Mouse (Mus musculus) urinary bladder, postnatal 14 days (tissue): ENCODE data around the gene Pds5a.
"Not testable (repeated sequence)": the region's sequence is repeated elsewhere in the genome, so short reads cannot be mapped to it uniquely, and the experiment has no call there.

Experiments
- DNase-seq: peaks from one replicate; pipeline ENCODE4 v3.0.0; 2021; ENCODE audit warnings: low spot score

Gene Pds5a

DNA sequence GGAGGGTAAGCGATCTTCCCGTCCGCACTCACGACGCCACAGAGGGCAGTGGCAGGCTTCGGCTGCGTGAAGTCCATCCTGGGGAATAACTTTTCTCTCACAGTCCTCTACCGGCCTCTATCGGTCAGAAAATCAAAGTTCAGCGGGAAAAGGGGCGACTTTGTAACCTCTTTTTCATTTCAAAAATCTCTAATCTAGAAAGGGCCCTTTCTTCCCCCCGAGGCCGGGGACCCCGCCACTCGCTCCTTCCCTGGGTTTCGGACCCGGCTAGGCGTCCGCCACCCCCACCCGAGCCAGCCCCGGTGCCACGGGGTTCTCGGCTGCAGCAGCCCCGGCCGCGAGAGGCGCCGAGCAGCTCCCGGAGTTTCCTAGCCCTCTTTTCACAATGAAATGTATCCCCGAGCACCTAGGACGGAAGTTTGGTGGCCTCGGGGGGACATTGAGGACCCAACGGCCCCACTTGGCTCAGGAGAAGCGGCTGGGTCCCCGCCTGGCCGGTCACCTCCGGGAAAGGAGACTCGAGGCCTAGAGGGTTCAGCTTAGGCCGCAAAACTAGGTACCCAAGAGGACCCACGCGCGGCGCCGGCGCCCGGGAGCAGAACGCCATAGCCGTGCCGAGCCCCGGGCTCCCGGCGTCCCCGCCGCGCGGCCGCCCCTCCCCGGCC lies 1.1 kb downstream of the Pds5a start:
- peak; percentile 74 for DNase-seq

DNA sequence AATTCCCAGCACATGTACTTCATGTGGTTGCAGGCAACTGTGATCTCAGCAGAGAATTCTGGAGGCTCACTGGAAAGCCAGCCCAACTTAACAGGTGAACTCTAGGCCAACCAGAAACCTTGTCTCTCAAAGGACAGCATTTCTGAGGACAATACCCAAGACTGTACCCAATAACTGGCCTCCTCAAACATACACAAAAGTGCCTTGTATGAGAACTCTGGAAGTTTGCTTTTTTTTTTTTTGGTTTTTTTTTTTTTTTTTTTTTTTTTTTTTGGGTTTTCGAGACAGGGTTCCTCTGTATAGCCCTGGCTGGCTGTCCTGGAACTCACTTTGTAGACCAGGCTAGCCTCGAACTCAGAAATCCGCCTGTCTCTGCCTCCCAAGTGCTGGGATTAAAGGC lies 4.0 kb downstream of the Pds5a start:
- DNase-seq, result not testable (repeated sequence)

DNA sequence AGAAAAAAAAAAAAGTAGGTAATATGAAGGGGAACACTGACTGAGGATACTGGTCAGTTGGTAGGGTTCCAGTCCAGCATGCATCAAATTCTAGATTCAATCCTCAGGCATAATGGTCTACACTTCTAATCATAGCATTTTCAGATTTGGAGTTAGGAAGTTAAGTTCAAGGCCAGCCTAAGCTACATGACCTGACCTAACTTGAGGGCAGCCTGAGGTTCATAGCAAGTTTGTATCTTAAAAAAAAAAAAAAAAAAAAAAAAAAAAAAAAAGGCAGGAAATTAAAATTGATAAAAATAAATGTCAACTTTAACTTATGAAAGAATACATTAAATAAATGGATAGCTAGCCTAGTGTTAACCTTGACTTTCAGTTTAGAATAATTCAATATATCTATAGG lies 5.1 kb downstream of the Pds5a start:
- no peak for DNase-seq

DNA sequence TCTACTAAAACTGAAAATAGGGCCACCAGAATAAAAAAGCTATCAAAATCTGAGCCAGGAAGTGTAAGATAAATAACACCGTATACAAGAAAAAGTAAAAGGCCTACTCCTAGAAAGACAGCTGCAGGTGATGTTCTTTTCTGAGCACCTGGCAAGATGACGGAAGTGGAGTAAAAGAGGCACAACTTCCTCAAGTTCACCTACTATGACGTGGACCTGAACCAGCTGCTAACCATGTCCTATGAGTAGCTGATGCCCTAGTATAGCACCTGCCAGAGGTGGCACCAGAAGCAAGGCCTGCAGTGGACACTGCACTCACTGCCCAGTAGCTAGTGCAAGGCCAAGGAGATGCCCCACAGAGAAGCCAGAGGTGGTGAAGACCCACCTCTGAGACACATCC lies 9.3 kb downstream of the Pds5a start:
- DNase-seq, result no peak

DNA sequence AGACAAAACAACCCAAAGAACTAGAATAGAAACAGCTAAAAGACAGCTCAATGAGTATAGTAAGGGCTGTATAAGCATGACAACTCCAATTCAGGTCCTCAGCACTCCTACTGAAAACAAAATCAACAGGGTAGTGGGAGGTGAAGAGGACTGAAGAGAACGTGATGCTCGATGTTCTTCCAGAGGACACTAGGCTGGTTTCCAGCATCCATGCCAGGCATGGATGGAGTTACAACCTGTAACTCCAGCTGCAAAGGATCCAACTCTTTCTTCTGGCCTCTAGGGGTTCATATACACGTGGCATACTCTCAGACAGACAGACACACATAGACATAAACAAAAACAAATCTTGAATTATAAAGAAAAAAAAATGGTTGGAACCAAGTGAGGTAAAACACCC lies 11.3 kb downstream of the Pds5a start:
- no peak for DNase-seq

DNA sequence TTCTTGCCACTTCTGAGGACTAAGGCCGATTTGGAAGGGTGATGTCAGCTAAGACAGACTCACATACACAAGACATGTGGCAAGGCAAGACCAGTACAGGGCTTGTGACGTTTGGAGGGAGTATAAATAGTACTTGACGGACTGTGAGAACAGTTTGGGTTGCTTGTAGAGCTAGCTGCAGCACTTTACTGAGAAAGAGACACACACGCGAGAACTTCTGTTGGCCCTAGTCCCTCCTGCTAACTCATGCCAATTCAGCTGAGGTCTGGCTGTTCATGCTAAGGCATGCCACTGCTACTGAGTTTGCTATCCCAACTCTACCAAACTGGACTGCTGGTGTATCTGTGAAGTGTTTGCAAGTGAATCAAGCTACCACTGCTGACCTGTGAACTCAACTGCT lies 19.2 kb downstream of the Pds5a start:
- DNase-seq, result no peak

DNA sequence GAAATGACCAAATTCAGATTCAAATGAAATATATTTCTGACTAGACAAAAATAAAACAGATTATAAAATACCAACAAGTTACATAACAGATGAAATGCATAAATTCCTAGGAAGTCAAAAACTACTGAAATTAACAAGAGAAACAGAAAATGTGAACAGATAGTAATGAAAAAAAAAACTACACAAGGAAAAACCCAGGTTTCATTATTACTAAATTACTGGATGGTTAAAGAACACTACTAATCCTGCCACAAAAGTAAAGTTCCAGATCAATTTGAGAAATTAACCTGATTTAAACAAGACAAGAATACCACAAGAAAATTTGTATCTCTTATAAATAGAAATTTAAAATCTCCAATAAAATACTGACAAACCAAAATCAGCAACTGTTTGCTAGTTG lies 25.9 kb downstream of the Pds5a start:
- DNase-seq, result no peak

DNA sequence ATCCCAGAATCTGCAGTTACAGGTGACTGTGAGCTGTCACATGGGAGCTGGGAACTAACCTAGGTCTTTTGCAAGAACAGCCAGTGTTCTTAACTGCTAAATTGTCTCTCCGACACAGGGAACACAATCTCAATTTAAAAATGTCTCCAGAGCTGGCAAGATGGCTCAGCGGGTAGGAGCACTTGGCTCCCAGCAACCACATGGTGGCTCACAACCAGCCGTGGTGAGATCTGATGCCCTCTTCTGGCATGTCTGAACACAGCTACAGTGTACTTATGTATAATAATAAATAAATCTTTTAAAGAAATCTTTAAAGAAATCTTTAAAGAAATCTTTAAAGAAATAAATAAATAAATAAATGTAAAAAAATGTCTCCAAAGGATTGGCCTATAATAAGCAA lies 30.4 kb downstream of the Pds5a start:
- DNase-seq, result no peak

DNA sequence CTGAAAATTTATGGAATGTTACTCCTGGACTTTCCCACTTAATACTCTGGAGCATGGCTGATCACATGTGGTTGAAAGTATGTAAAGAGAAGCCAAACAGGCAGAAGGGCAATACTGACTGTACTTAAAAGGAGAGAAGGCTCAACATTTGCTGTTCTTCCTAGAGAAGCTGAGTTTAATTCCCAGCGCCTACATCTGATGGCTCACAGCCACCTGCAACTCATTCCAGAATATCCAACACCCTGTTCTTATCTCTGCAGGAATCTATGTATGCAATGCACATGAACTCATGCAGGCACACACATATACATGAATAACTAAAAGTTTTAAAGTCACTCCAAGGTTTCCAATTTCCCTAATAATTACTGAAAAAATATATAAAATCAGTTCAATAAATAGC lies 32.7 kb downstream of the Pds5a start:
- DNase-seq, result no peak

DNA sequence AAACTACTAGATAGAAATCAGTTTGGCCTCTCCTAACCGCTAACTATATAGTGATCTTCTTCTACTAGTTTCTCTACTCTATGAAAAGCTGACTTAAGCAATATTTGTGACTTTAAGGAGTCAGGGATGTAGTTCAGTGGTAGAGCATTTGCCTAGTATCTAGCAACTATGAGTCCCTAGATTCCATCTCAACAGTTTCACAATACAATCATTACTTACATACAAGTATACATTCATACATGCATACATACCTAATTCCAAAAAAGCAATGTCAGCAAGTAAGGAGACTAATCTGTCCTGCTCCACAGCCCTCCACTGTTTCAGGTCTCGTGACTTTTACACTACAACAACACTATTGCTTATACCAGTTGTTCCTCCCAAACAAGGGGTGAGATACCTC lies 36.1 kb downstream of the Pds5a start:
- DNase-seq, result no peak

DNA sequence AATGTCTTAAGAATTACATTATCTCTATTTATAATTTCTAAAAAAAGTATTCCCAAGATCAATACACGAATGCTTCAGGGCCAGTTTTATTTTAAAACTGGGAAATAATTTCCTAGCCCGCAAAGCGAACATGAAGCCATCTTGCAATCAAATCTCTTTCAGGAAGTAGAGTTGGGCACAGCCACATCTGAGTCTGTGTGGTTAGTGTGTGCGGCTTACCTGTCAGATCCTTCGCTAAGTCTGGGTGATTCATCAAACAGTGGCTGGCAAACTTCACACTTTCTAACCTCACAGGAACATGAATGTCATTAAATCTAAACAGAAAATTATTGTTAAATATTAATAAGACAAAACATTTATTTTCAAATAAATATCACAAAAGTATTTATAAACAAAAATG lies 44.3 kb downstream of the Pds5a start:
- DNase-seq, result no peak

DNA sequence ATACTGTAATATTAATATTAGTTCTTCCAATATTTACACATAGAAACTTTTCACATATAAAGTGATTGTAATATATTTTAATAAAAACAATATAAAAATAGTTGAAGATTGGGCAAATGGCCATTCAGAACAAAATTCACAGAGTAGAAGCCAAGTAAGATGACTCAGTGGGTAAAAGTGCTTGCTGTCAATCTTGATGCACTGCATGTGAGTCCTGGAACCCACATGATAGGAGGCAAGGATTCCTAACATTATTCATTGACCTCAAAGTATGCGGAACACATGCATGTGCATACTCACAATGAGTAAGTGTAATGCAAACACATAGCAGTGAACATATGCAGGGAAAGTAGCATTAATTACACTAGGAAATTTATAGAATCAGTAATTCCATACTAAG lies 59.2 kb downstream of the Pds5a start:
- no peak for DNase-seq

DNA sequence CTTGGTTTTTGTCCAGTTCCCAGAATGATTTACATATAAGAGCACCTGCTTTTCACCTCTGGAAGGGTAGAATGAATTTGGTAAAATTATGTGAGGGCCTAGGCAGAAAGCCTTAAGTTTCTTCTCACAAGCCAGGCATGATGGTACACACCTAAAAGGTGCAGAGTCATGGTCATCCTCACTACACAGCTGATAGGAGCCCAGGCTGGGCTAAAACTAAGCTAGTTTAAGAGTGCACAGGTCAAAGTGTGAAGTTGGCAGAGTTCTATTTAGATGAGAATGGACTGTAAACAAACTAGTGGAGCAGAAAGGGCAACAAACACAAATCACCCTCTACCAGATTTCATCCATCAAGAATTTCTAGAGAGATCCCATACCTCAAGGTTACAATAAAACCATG lies 73.7 kb downstream of the Pds5a start:
- no peak for DNase-seq

DNA sequence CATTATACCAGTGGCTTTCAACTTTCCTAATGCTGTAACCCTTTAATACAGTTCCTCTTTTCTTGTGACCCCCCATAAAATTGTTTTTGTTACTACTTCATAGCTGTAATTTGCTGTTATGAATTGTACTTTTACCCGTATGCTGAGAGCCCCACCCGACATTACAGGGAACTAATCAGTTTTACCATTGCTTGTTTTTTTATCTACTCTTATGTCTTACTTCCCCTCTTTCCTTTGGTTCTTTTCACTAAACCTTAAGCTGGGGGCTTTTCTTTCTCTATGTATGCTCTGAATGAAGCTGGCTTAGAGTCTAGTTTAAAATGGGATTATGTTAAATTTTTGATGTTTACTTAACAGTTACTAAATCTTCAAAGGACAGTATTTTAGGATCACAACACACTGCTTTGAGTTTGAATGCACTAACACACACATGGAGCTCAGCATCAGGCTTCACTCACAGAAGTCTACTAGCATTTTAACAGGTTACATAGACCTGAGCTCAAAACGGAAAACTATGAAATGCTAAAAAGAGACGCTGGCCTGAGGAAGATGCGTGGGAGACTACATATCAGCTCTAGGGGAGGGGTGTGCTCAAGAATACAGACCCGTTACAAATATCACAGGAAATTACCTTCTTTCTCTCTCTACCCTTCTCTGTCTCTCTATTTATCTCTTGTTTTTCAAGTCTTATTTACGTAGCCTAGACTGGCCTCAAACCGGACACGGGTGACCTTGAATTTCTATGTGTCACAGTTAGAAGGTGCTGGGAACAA lies 84.7 kb downstream of the Pds5a start:
- no peak for DNase-seq

DNA sequence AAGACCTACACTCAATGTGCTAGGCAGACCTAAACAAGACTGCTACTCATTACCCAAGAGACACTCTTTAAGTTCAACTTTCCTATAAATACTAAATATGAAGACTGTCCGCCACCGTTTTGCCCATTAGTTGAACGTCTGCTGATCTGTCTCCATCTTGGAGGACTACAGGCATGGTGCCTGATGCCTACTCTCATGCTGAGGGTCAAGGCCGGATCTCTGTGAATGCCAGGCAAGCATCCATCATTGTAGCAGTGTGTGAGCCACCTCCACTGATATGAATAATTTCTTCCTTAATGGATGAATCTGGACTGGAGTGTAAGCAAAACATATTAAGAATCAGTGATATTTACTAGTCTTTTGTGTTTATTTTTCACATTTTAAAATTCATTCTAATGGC lies 87.5 kb downstream of the Pds5a start:
- no peak for DNase-seq

DNA sequence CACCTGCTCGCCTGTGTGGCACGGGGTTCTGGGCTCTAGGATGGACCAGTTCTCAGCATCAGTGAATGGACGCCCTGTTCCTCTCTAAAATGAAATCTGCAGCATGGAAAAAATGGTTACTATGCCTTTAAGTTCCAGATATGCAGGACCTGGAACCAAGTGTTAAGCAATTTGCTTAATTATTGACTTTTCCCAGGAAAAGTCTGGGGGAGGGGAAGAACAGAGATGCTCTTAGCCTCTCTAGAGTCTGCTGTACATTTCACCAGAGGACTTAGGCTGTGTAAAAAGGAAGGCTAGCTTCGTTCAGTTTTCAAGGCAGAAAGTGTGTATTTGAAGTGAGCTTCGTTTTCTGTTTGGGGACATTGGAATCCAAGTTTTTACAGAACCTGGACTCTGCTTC lies 88.3 kb downstream of the Pds5a start:
- no peak for DNase-seq

DNA sequence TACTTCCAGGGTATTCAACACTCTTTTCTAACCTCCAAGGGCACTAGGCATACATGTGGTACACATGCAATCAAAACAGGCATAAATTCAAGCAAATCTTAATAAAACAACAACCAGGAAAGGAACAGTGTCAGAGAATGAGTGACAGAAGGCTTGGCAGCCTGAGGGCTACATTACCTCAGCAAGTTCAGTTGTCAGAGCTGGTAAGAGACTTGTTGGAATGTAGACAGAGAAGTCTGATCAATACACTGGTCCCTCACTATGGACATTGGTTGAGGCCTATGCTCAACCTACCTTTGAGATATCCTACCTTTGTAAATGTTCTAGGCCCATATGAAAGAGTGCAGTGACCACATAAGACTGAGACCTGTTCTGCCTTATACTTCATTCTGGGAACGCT lies 91.3 kb downstream of the Pds5a start:
- no peak for DNase-seq

DNA sequence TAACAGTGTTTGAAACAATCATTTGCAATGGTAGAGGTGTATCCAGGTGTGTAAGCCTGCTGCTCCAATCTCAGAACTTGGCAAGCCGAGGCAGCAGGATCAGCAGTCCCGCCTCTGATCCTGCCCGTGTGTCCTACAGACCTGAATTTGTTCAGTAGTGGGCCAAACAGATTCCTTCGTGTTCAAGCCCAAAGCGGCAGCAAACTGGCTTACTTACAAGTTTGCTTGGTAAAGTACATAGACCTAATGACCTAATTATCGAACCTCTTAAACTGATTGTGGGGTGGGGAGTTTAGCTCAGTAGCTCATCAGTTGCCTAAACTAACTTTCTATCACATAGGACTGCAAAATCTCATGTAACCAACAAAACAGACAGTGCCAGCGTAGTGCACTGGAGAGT lies 98.4 kb downstream of the Pds5a start:
- no peak for DNase-seq

DNA sequence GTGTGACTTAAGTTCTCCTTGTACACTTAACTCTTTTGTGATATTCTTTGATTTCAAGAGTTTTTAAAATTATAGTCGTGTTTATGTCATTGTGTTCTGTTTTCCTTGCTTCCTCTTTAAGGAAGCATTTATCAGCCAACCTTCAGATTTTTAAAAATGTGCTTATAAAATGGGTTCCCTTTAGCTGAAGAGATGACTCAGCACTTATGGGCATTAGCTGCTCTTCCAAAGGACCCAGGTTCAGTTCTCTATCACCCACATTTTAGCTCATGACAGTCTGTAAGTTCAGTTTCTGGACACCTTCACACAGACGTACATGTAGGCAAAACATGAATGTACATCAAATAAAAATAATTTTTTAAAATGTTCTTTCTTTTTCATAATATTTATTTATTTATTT lies 105.7 kb downstream of the Pds5a start:
- no peak for DNase-seq

DNA sequence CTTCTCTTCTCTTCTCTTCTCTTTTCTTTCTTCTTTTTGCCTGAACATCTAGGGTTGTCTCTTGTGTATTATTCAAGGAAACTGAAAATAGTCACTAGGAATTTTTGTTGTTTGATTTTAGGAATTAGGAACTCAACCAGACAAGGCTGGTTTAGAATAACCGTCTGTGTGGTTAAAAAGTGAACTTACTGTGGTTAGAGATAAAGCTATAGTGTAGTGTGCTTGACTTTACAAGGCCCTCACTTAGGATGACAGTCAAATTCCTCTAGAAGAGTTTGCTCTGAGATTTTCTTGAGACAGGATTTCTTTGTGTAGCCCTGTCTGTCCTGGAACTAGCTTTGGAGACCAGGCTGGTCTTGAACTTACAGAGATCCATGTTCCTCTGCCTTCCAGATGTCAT lies 107.9 kb downstream of the Pds5a start:
- no peak for DNase-seq

DNA sequence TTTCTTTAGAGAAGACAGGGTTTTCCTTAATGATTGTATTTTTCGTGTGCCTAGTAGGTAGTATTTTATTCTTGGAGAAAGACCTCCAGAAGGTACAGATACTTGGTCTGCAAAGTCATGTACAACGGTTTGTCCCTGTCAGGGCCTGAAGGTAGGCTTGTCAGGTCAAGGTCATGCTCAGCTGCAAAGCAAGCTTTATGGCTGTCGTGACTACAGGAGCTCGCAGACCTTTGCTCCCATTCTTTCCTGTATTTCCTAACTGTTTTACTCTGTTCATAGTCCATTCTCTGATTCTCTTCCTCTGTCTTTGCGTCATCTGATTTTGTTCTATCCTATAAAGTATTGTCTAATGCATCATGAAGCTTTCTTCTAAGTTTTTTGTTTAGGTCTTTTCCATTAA lies 111.8 kb downstream of the Pds5a start:
- DNase-seq, result no peak

DNA sequence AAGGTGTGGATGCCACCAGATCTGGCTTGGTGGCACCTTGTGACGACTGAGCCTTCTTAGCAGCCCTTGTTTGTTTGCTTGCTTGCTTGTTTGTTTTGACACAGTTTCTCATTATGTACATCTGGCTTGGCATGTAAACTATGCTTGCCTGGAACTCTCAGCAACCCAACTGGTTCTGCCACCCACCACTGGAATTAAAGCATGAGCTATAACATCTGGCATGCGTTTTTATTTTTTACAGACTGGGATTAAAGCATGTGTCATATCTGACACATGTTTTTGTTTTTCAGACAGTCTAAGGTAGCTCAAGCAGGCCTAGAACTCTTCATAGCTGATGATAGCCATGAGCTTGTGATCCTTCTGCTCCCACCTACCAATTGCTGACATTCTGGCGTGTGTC lies 119.5 kb downstream of the Pds5a start:
- no peak for DNase-seq

DNA sequence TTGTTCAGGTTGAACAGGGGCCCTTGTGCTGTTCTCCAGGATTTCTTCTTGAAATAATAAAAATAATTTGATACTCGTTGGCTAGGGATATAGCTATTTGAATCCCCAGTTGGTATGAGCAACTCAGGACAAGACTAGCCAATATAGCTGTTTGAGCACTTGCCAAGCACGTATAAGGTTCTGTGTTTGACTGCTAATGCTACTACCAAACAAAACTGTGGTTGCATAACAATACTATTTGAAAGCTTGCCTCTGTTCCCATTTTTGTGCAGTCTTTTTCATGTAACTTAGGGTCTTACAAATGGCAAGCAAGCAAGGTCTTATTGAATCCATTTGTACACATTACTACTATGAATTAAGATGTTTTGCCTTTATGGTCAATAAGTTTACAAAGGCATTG lies 122.2 kb downstream of the Pds5a start:
- no peak for DNase-seq

DNA sequence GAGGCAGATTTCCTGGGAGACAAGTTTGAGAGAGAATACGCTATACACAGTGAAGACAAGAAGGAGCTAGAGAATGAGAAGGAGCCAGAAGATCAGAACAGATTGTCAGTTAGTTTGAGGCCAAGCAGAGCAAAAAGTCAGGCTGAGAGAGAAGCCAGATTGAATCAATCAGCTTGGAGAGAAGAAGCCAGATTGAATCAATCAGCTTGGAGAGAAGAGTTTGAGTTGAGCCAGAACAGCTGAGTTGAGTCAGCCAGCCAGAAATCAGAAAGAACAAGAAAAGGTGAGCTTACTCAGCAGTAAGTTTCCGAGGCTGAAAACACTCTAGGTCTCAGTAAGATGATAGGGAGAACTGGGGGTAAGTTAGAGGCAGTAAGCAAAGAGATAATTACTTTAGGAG lies 123.2 kb downstream of the Pds5a start:
- no peak for DNase-seq
